Mouse (Mus musculus) MEL (cell line): ENCODE data around the gene Lmo2.

Experiments used
- CTCF ChIP-seq, 3 experiments: IDR thresholded peaks in 2 of 3; conservative IDR thresholded peaks in 1 of 3; 2 replicates each; pipeline ENCODE4 v1.5.1; 2011 to 2012; ENCODE audit warnings: low read length in 3 of 3, low read depth in 2 of 3, mild to moderate bottlenecking in 2 of 3, improper control_type of control experiment in 1 of 3, inconsistent platforms in 1 of 3, mixed read lengths in 1 of 3, moderate library complexity in 1 of 3; ENCODE audit not compliant: control insufficient read depth in 1 of 3, insufficient read depth in 1 of 3, poor library complexity in 1 of 3, severe bottlenecking in 1 of 3
- ZC3H11A ChIP-seq: IDR thresholded peaks from 2 replicates; pipeline ENCODE4 v1.6.1; 2012; ENCODE audit warnings: low read depth, mild to moderate bottlenecking, inconsistent platforms, low read length, improper control_type of control experiment

DNA sequence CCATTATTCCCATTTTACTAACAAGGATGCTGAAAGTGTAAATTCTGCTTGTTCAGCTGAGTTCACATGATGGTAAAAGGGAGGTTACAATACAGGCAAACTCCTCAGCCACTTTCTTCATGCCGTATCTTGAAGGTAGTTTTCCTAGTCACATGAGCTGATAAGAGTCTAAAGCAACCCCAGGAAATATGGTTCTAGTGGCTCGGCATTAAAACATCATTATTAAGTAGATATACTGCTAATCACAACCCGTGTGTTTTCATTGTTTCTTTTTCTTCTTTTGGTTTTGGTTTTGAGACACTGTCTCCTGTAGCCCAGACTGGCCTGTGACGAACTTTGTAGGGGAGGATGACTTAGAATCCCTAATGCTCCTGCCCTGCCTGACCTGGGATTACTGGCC, 10.4 kb downstream of the Lmo2 start:
- no peak for TF ChIP-seq ZC3H11A
- TF ChIP-seq CTCF (IDR thresholded peaks at IDR 0.05 in 2 of 3, conservative IDR thresholded peaks at IDR 0.05 in 1 of 3; ENCODE audit: control insufficient read depth in 1 of 3, insufficient read depth in 1 of 3, low read depth in 2 of 3, low read length in 3 of 3, poor library complexity in 1 of 3, severe bottlenecking in 1 of 3) = no peak
